ENCODE assay signal across 13 mouse cellular contexts in genomic region chr2:25252331-25252730, GRCm38 (mm10). TPM values are rescaled to one million over a fixed set of nuclear protein-coding genes. Genes with fewer than 3 reads are reported as not detected.
A peak's percentile ranks its signal among the peaks of the same experiment; 100 is the strongest.
DNase-seq lines count a peak whose midpoint lies in the region; ATAC-seq and TF ChIP-seq lines count a peak whose summit lies in the region.
"Had no signal": no experiment of that assay in that cellular context is flagged by ENCODE, and none has a peak within 500 bp of the region (broad histone marks: within the 10 kb centered on the region; RNA-seq: fewer than 3 reads in every experiment).

No protein-coding gene starts in this region.

- no peak overlapping the region for H3K27ac ChIP-seq in kidney, adult 2 months (ENCODE audit: insufficient read depth, low read depth, low read length)
- no peak overlapping the region for H3K27ac ChIP-seq in thymus, adult 2 months (ENCODE audit: control insufficient read depth, insufficient read depth, low read length)
- no peak overlapping the region for H3K27ac ChIP-seq in bone marrow, adult 2 months (ENCODE audit: control insufficient read depth, insufficient read depth, low read depth, low read length, poor library complexity)
- H3K27ac ChIP-seq: embryonic facial prominence, embryonic 13.5 days; heart, embryonic 10.5 days; limb, embryonic 12.5 days had no signal

- no peak for TF ChIP-seq POLR2A in kidney, adult 2 months (IDR thresholded peaks at IDR 0.05; ENCODE audit: low read depth, low read length)
- no peak for TF ChIP-seq POLR2A in thymus, adult 2 months (IDR thresholded peaks at IDR 0.05; ENCODE audit: control insufficient read depth, extremely low read depth, insufficient read depth, low read length, poor library complexity)
- TF ChIP-seq POLR2A in bone marrow, adult 2 months (IDR thresholded peaks at IDR 0.05; ENCODE audit: borderline replicate concordance, control insufficient read depth, low read depth, low read length): no peak

- no peaks in the 10 kb centered on the region for H3K27me3 ChIP-seq in kidney, adult 2 months (replicated peaks; ENCODE audit: control insufficient read depth, insufficient read depth, low read length)
- H3K27me3 ChIP-seq in thymus, adult 2 months (ENCODE audit: control insufficient read depth, insufficient read depth, low read length): no peaks in the 10 kb centered on the region
- H3K27me3 ChIP-seq: embryonic facial prominence, embryonic 13.5 days; limb, embryonic 12.5 days had no signal

- DNase-seq in kidney, adult 2 months: peak; percentile 59
- no peak for DNase-seq in kidney, adult 11 months
- DNase-seq in thymus, adult 2 months: peak; percentile 30
- no peak for DNase-seq in thymus, adult 18-20 months
- peak; percentile 28 to 30 for DNase-seq in thymus, postnatal 36 days
- DNase-seq in heart, postnatal 36 days: no peak
- DNase-seq: cerebellum, adult 11-12 months had no signal

- H3K4me1 ChIP-seq in kidney, adult 2 months (ENCODE audit: control insufficient read depth, insufficient read depth, low read length): peaks cover 9% of the 10 kb centered on the region; the same call in 1 of the 2 replicates
- peaks cover 6% of the 10 kb centered on the region for H3K4me1 ChIP-seq in thymus, adult 2 months (replicated peaks; ENCODE audit: control insufficient read depth, insufficient read depth, low read length)
- no peaks in the 10 kb centered on the region for H3K4me1 ChIP-seq in bone marrow, adult 2 months (ENCODE audit: control insufficient read depth, insufficient read depth, low read length)

- no peak overlapping the region for H3K4me3 ChIP-seq in kidney, adult 2 months (ENCODE audit: insufficient read depth, low read depth, low read length)
- no peak overlapping the region for H3K4me3 ChIP-seq in thymus, adult 2 months (ENCODE audit: control insufficient read depth, insufficient read depth, low read length)
- no peak overlapping the region for H3K4me3 ChIP-seq in bone marrow, adult 2 months (replicated peaks; ENCODE audit: control insufficient read depth, low read depth, low read length)
- H3K4me3 ChIP-seq: embryonic facial prominence, embryonic 13.5 days; heart, embryonic 10.5 days; limb, embryonic 12.5 days had no signal

- no peaks in the 10 kb centered on the region for H3K36me3 ChIP-seq in kidney, adult 2 months (ENCODE audit: control insufficient read depth, insufficient read depth, low read length)
- peaks cover 18% of the 10 kb centered on the region for H3K36me3 ChIP-seq in thymus, adult 2 months (ENCODE audit: control insufficient read depth, insufficient read depth, low read length)

- 92% methylated on average over 1 of the region's 1 CpGs for WGBS in kidney, adult 2 months
- 92% methylated on average over 1 of the region's 1 CpGs for WGBS in thymus, adult 2 months
- WGBS in bone marrow, adult 2 months: 85% methylated on average over 1 of the region's 1 CpGs

- no peak for ATAC-seq in activated CD4-positive, CD25-positive, alpha-beta regulatory T cell, adult 4 months

- intact Hi-C loops in heart, postnatal 36 days (cut with DNase I): no loop called here

- peak; percentile 65 for TF ChIP-seq CTCF in kidney, adult 2 months (conservative IDR thresholded peaks at IDR 0.05; ENCODE audit: insufficient read depth, insufficient read length, low read depth, low read length)
- TF ChIP-seq CTCF in thymus, adult 2 months (IDR thresholded peaks at IDR 0.05; ENCODE audit: borderline replicate concordance, control insufficient read depth, extremely low read depth, insufficient read depth, low read length, poor library complexity): no peak
- peak; percentile 45; the same call in 1 of the 2 replicates for TF ChIP-seq CTCF in bone marrow, adult 2 months (IDR thresholded peaks at IDR 0.05; ENCODE audit: control insufficient read depth, insufficient read depth, low read length)

RNA-seq across cellular contexts. Expression of gene Tmem203, which starts 2.9 kb away (rescaled TPM):
- polyA plus RNA-seq in kidney, adult 2 months (2012; rRNA removed): 48.9 and 50.7 TPM in 2 replicates
- 66.1 and 79.1 TPM in 2 replicates for polyA plus RNA-seq in thymus, adult 2 months (2012; rRNA removed)
- polyA plus RNA-seq in bone marrow, adult 2 months (2011; ENCODE audit: insufficient read depth, insufficient read length, low replicate concordance, missing spikeins): 5.0 and 15.6 TPM in 2 replicates
- total RNA-seq in heart, postnatal 36 days (2021): 10 to 100 TPM; 13.4 to 15.1 TPM
- 10 to 100 TPM; 10.8 to 13.0 TPM for polyA plus RNA-seq in activated CD4-positive, CD25-positive, alpha-beta regulatory T cell, adult 4 months (2017; shearing (Covaris generic))

RNA-seq across cellular contexts. Expression of gene AL732309.1, which starts 5.7 kb away (rescaled TPM):
- polyA plus RNA-seq in kidney, adult 2 months (2012; rRNA removed): 13.0 and 15.2 TPM in 2 replicates
- 41.1 and 43.0 TPM in 2 replicates for polyA plus RNA-seq in thymus, adult 2 months (2012; rRNA removed)
- 9.9 and 22.3 TPM in 2 replicates for polyA plus RNA-seq in bone marrow, adult 2 months (2011; ENCODE audit: insufficient read depth, insufficient read length, low replicate concordance, missing spikeins)
- 1 to 10 TPM; 1.2 to 2.2 TPM for total RNA-seq in heart, postnatal 36 days (2021)
- 1 to 10 TPM; 3.6 to 4.2 TPM for polyA plus RNA-seq in activated CD4-positive, CD25-positive, alpha-beta regulatory T cell, adult 4 months (2017; shearing (Covaris generic))

RNA-seq across cellular contexts. Expression of gene Cysrt1, which starts 10.1 kb away (rescaled TPM):
- polyA plus RNA-seq in kidney, adult 2 months (2012; rRNA removed): 0.66 and 1.2 TPM in 2 replicates
- 1.6 and 2.1 TPM in 2 replicates for polyA plus RNA-seq in thymus, adult 2 months (2012; rRNA removed)
- polyA plus RNA-seq in bone marrow, adult 2 months (2011; ENCODE audit: insufficient read depth, insufficient read length, low replicate concordance, missing spikeins): not detected in 2 replicates
- total RNA-seq in heart, postnatal 36 days (2021): not detected
- not detected for polyA plus RNA-seq in activated CD4-positive, CD25-positive, alpha-beta regulatory T cell, adult 4 months (2017; shearing (Covaris generic))
- total RNA-seq: megakaryocyte-erythroid progenitor cell, adult 5-6 weeks had no signal
- polyA plus RNA-seq: heart, embryonic 10.5 days; limb, embryonic 12.5 days had no signal

RNA-seq across cellular contexts. Expression of gene Tprn, which starts 10.1 kb away (rescaled TPM):
- 81.0 and 85.4 TPM in 2 replicates for polyA plus RNA-seq in kidney, adult 2 months (2012; rRNA removed)
- 24.4 and 25.9 TPM in 2 replicates for polyA plus RNA-seq in thymus, adult 2 months (2012; rRNA removed)
- polyA plus RNA-seq in bone marrow, adult 2 months (2011; ENCODE audit: insufficient read depth, insufficient read length, low replicate concordance, missing spikeins): 1.4 and 17.5 TPM in 2 replicates
- 1 to 10 TPM; 4.8 to 8.6 TPM for total RNA-seq in heart, postnatal 36 days (2021)
- polyA plus RNA-seq in activated CD4-positive, CD25-positive, alpha-beta regulatory T cell, adult 4 months (2017; shearing (Covaris generic)): 10 to 100 TPM in 1 of 2 experiments, 1 to 10 TPM in 1; 5.5 to 12.4 TPM

RNA-seq across cellular contexts. Expression of gene Rnf208, which starts 10.3 kb away (rescaled TPM):
- polyA plus RNA-seq in kidney, adult 2 months (2012; rRNA removed): 49.1 and 57.9 TPM in 2 replicates
- polyA plus RNA-seq in thymus, adult 2 months (2012; rRNA removed): 3.6 and 4.5 TPM in 2 replicates
- polyA plus RNA-seq in bone marrow, adult 2 months (2011; ENCODE audit: insufficient read depth, insufficient read length, low replicate concordance, missing spikeins): 3.1 and 4.2 TPM in 2 replicates
- total RNA-seq in heart, postnatal 36 days (2021): under 1 TPM; 0.27 to 0.44 TPM
- under 1 TPM in 1 of 2 experiments, not detected in 1; 0.58 TPM for polyA plus RNA-seq in activated CD4-positive, CD25-positive, alpha-beta regulatory T cell, adult 4 months (2017; shearing (Covaris generic))

Comparison
In these comparisons a context has a peak if more than half of its experiments do, and no peak if none do; other contexts are left out.
1. DNase-seq: peak in kidney, adult 2 months (single experiment), thymus, adult 2 months (single experiment) and thymus, postnatal 36 days (2 of 2); none in kidney, adult 11 months (single experiment), thymus, adult 18-20 months (0 of 2) and heart, postnatal 36 days (0 of 2).